Comparison of ENCODE assay signal across 11 mouse cellular contexts in genomic region chr4:146454896-146455295, GRCm38 (mm10). TPM values are rescaled to one million over a fixed set of nuclear protein-coding genes. Genes with fewer than 3 reads are reported as not detected.
A peak's percentile ranks its signal among the peaks of the same experiment; 100 is the strongest.
DNase-seq lines count a peak whose midpoint lies in the region; ATAC-seq and TF ChIP-seq lines count a peak whose summit lies in the region.
"Had no signal": no experiment of that assay in that cellular context is flagged by ENCODE, and none has a peak within 500 bp of the region (broad histone marks: within the 10 kb centered on the region; RNA-seq: fewer than 3 reads in every experiment).

No protein-coding gene starts in this region.

- peak; percentile 44; the same call in 1 of the 2 replicates for ATAC-seq in forebrain, embryonic 16.5 days
- ATAC-seq in forebrain, postnatal 0 days: no peak
- peak; percentile 9; the same call in 1 of the 2 replicates for ATAC-seq in liver, embryonic 16.5 days (ENCODE audit: low read depth)

- 31% methylated on average over 2 of the region's 2 CpGs for WGBS in forebrain, embryonic 16.5 days
- 42% methylated on average over 2 of the region's 2 CpGs for WGBS in forebrain, postnatal 0 days
- WGBS in liver, embryonic 16.5 days (ENCODE audit: insufficient replicate concordance): 29% methylated on average over 2 of the region's 2 CpGs

- no peak overlapping the region for H3K4me2 ChIP-seq in forebrain, embryonic 16.5 days (ENCODE audit: low read length)
- no peak overlapping the region for H3K4me2 ChIP-seq in forebrain, postnatal 0 days (ENCODE audit: low read depth)
- H3K4me2 ChIP-seq in liver, embryonic 16.5 days (ENCODE audit: low read depth, low read length): no peak overlapping the region

- H3K27me3 ChIP-seq in forebrain, embryonic 16.5 days (replicated peaks; ENCODE audit: control insufficient read depth, insufficient read depth, low read length): no peaks in the 10 kb centered on the region
- no peaks in the 10 kb centered on the region for H3K27me3 ChIP-seq in forebrain, postnatal 0 days (ENCODE audit: insufficient read depth, low read length)
- no peaks in the 10 kb centered on the region for H3K27me3 ChIP-seq in liver, embryonic 16.5 days (ENCODE audit: control insufficient read depth, insufficient read depth, low read depth, low read length)

- no peaks in the 10 kb centered on the region for H3K4me1 ChIP-seq in forebrain, embryonic 16.5 days (replicated peaks; ENCODE audit: control insufficient read depth, insufficient read depth, low read length)
- no peaks in the 10 kb centered on the region for H3K4me1 ChIP-seq in forebrain, postnatal 0 days (ENCODE audit: insufficient read depth)
- no peaks in the 10 kb centered on the region for H3K4me1 ChIP-seq in liver, embryonic 16.5 days (ENCODE audit: control insufficient read depth, low read depth, low read length)

- H3K4me3 ChIP-seq in forebrain, embryonic 16.5 days (replicated peaks; ENCODE audit: low read length): no peak overlapping the region
- H3K4me3 ChIP-seq in forebrain, postnatal 0 days (ENCODE audit: low read depth, low read length): no peak overlapping the region
- H3K4me3 ChIP-seq in liver, embryonic 16.5 days (ENCODE audit: low read depth, low read length): no peak overlapping the region
- H3K4me3 ChIP-seq: layer of hippocampus, adult 2 months had no signal

- intact Hi-C loops in gastrocnemius, postnatal 36 days (cut with DNase I): no loop called here

- peaks cover 47% of the 10 kb centered on the region for H3K9me3 ChIP-seq in forebrain, embryonic 16.5 days (ENCODE audit: control insufficient read depth, low read length)
- peaks cover 67% of the 10 kb centered on the region for H3K9me3 ChIP-seq in forebrain, postnatal 0 days (ENCODE audit: low read length)
- peaks cover 12% of the 10 kb centered on the region; the same call in 1 of the 2 replicates for H3K9me3 ChIP-seq in liver, embryonic 16.5 days (replicated peaks; ENCODE audit: control insufficient read depth, low read length)

- H3K27ac ChIP-seq in forebrain, embryonic 16.5 days (ENCODE audit: low read length): no peak overlapping the region
- no peak overlapping the region for H3K27ac ChIP-seq in forebrain, postnatal 0 days (ENCODE audit: low read depth, low read length)
- H3K27ac ChIP-seq in liver, embryonic 16.5 days (ENCODE audit: low read length): no peak overlapping the region
- H3K27ac ChIP-seq: layer of hippocampus, adult 2 months had no signal

- no peak overlapping the region for H3K9ac ChIP-seq in forebrain, embryonic 16.5 days (replicated peaks; ENCODE audit: low read depth, low read length)
- H3K9ac ChIP-seq in forebrain, postnatal 0 days: no peak overlapping the region
- H3K9ac ChIP-seq in liver, embryonic 16.5 days (ENCODE audit: low read depth, low read length): no peak overlapping the region

- TF ChIP-seq CTCF in forebrain, postnatal 0 days (IDR thresholded peaks at IDR 0.05; ENCODE audit: low read depth): no peak

- no peaks in the 10 kb centered on the region for H3K36me3 ChIP-seq in forebrain, embryonic 16.5 days (ENCODE audit: control insufficient read depth, insufficient read depth)
- H3K36me3 ChIP-seq in forebrain, postnatal 0 days (ENCODE audit: insufficient read depth): no peaks in the 10 kb centered on the region
- no peaks in the 10 kb centered on the region for H3K36me3 ChIP-seq in liver, embryonic 16.5 days (ENCODE audit: control insufficient read depth, insufficient read depth)

- no peak for DNase-seq in forebrain, postnatal 0 days
- peak; percentile 1 for DNase-seq in thymus, postnatal 0 days (ENCODE audit: low spot score)
- no peak for DNase-seq in thymus, postnatal 36 days
- no peak for DNase-seq in thymus, postnatal 14 days
- DNase-seq in gastrocnemius, postnatal 36 days: no peak
- DNase-seq in right cerebral cortex, postnatal 4 days: no peak
- DNase-seq: cerebellum, postnatal 36 days; lung, postnatal 14 days had no signal

RNA-seq across cellular contexts. Expression of gene Zfp992, which starts 6.1 kb away (rescaled TPM):
- 1.7 and 1.8 TPM in 2 replicates for polyA plus RNA-seq in forebrain, embryonic 16.5 days (2015; fragmentation: Nextera tagmentation; extraction: Ambion mirVana)
- 2.1 and 3.3 TPM in 2 replicates for total RNA-seq in forebrain, postnatal 0 days (2014; rRNA removed)
- 0.78 and 1.1 TPM in 2 replicates for polyA plus RNA-seq in forebrain, postnatal 0 days (2015; fragmentation: Nextera tagmentation; extraction: Ambion mirVana)
- polyA plus RNA-seq in thymus, postnatal 0 days (2015; fragmentation: Nextera tagmentation; extraction: Ambion mirVana): 5.1 and 5.4 TPM in 2 replicates
- 1.5 and 1.6 TPM in 2 replicates for polyA plus RNA-seq in liver, embryonic 16.5 days (2015; fragmentation: Nextera tagmentation; extraction: Ambion mirVana)
- under 1 TPM; 0.62 to 0.64 TPM for total RNA-seq in gastrocnemius, postnatal 36 days (2021)

RNA-seq across cellular contexts. Expression of gene Zfp981, which starts 46.9 kb away (rescaled TPM):
- polyA plus RNA-seq in forebrain, embryonic 16.5 days (2015; fragmentation: Nextera tagmentation; extraction: Ambion mirVana): 0.14 TPM in 1 of 2 replicates, not detected in the other
- total RNA-seq in forebrain, postnatal 0 days (2014; rRNA removed): 0.05 and 0.31 TPM in 2 replicates
- 0.10 TPM in 1 of 2 replicates, not detected in the other for polyA plus RNA-seq in forebrain, postnatal 0 days (2015; fragmentation: Nextera tagmentation; extraction: Ambion mirVana)
- 0.04 and 0.10 TPM in 2 replicates for polyA plus RNA-seq in thymus, postnatal 0 days (2015; fragmentation: Nextera tagmentation; extraction: Ambion mirVana)
- 0.02 TPM in 1 of 2 replicates, not detected in the other for polyA plus RNA-seq in liver, embryonic 16.5 days (2015; fragmentation: Nextera tagmentation; extraction: Ambion mirVana)
- under 1 TPM; 0.12 to 0.18 TPM for total RNA-seq in gastrocnemius, postnatal 36 days (2021)
